Mouse (Mus musculus) liver, postnatal 0 days (tissue): ENCODE measurements around the gene Dyrk3.

ENCODE experiments used
- CTCF ChIP-seq: sonication (generic); IDR thresholded peaks from 2 replicates; pipeline ENCODE4 v1.5.1; 2016; ENCODE audit warnings: antibody characterized with exemption, low read depth
- EP300 ChIP-seq: IDR thresholded peaks from 2 replicates; pipeline ENCODE4 v1.6.1; 2016; ENCODE audit warnings: antibody characterized with exemption, low read depth, mild to moderate bottlenecking

DNA sequence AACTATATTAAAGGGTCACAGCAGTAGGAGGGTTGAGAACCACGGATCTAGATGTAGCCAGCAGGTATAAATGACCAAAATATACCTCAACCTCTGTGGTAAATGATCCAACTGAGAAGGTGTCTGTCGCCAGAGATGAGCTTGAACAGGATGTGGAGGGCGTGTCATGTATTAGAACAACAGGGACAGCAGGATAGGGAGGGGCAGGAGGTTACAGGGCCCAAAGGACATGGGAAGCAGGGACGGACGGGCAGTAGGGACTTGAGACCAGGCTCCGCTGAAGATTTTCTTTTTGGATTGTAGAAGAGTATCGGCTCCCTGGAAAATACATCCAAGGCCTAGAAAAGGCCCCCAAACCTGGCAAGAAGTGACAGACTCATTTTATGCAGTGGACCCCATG, 34.9 kb upstream of the Dyrk3 start:
- TF ChIP-seq CTCF = no peak
- TF ChIP-seq EP300 = no peak
